Mouse (Mus musculus) common myeloid progenitor, adult 5-6 weeks (primary cell): ENCODE measurements around the gene Lrriq1. TPM values are rescaled to one million over a fixed set of nuclear protein-coding genes. Genes with fewer than 3 reads are reported as not detected.

Experiments
- ATAC-seq: replicated peaks from 2 replicates; pipeline ENCODE4 v1.8.0; 2016; ENCODE audit warnings: low read depth, mild to moderate bottlenecking, moderate TSS enrichment, inconsistent platforms; ENCODE audit not compliant: poor library complexity, severe bottlenecking
- total RNA-seq: library from RNA; stranded (forward); fragments of 200-1000, 187-1606 nt; gene quantifications from 2 replicates; pipeline ENCODE4 v1.2.3, GENCODE M21; 2017

Gene Lrriq1
- total RNA-seq, 1 experiment from 2014 or later: not detected

DNA sequence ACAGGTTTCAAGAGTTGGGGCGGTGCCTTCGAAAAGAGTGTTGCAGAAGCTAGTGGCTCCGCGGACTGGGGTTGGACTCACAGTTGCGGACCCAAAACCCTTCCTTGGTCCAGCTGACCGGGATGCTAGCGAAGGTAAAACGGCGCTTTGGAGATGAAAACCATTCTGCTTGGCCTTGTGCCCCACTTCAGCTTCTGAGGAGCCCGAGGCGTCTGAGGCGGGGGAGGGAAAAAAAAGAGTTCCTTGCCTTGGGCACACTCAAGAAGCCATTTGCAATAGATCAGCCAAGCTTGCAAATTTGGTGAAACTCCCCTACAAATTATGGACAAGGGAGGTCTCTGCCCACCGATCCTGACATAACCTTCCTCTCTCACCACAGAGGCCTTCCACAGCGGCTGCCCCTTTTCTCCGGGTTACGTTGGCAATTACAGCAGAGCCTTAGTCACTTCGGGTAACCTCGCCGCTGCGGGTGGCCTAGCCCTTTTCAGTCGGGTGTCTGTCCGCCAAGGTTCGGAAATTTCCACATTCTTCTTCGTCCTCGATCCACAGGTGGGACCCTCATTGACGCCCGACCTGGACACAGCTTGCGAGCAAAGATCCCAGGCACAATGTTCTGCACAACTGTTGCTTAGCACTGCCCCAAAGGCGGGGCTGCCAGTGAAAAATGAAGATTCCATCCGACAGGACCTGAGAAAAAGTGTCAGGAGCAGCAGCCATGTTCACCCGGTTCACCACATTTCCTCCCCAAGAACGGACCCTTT is 206.2 kb downstream of the Lrriq1 start, which contains the start of gene Alx1:
Gene Alx1 (minus strand): TSS at position 486 of the 761 bp plus-strand sequence.
- no peak for ATAC-seq

DNA sequence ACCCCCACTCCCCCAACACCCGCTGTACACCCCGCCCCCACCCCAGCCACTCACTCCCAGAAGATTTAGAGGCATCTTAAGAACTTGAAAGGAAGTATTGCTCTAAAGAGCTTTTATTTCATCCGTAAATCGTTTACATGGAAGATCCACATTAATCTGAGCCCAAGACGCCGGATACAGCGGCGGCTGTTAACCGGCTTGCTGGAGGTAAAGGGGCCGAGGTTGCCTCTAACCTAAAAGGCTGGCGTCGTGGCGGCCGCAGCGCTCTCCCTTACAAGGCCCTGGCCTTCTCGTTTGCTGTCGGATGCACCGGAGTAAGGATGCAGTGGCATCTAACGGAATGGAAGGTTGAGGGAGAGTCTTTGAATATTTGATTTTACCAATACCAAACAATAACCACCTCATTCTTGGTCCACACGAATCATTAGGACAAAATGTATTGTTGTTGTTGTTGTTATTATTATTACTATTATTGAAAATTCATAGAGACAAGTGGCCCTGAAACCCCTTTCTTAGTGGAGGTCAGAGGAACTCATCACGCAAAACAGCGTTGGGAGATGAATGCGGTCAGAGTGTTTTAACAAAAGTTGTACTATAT is 206.9 kb downstream of the Lrriq1 start:
- no peak for ATAC-seq

DNA sequence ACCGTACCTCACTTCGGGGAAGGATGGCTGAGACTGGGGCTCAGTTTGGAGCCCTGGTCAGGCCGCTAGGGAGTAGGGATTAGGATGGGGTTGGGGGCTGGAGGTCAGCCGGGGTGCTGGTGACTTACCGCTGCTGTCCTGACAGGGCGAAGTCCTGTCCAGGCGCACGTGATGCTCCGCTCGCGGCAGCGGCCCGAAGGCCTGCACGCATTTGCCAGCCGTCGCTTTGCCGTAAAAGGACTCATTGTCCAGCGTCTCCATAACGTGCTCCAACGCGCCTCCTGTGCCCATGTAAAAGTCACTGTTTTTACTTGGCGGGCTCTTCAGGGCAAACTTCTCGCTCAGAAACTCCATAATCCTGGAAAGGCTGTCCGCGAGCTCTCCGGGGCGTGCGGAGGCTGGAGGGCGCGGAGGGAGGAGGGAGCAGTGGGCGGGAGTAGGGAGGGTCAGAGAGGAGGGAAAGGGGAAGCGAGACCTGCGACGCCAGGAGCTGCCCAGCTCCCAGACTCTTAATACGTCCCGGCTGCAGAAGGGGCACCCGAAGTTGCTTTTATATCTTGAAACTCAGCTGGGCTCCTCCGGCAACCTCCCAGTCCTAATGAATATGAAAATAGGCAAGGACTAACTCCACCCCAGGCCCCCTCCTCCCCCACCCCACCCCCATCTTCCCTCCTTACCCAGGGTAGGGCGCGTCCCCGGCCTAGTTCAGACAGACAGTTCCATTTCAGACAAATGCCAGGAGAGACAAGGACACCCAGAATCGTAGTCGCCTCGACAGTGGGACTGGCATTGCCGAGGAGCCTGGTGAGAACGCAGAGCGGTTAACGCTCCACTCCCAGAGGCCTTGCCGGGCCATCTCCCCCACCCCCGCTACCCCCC is 207.6 kb downstream of the Lrriq1 start:
- ATAC-seq: peak; percentile 83

DNA sequence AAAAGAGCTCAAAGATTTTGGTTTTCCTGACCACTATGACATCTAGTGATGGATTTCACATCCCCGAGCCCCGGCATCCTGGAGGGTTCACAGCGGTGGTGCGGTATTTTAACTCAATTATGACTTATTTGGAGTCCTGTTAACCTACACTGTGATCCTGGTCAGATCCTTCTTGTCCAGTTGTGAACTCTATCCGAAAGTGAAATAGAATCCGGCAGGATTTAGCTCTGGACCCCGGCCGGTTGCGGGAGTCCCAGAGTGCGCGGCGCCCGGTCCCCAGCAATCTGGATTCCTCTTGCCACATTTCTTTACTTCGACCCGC is 208.2 kb downstream of the Lrriq1 start:
- ATAC-seq: no peak; the same call in 1 of the 2 replicates

DNA sequence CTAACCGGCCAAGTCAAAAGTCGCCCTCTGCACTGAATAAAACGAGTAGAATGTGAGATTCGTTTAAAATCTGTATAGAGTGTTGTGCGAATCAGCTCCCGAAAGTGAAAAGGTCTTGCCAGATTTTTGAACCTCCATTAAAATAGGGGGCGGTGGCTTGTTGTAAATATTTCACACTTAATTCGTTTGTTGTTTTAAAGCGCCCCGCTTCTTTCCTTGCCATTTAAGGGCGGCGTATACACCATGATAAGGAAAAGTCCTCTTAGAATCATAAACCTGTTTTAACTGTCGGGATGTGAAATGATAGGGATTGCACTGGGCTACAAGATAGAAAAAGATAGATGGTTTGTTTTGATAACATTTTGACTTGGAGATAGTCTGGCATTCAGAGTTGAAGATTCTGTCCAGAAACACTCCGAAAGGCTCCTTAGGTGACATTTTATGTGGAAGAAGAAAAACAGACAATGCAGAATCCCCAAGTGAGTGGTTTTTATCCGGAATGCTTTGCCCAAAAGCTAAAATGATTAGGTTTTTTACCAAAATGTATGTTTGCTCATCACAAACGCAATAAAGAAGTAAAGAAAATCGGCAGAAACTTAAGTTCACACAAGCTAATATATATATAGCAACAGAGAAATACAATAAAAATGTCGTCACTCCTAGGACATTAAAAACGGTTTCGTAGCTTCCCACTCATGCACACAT is 208.7 kb downstream of the Lrriq1 start:
- ATAC-seq: no peak

DNA sequence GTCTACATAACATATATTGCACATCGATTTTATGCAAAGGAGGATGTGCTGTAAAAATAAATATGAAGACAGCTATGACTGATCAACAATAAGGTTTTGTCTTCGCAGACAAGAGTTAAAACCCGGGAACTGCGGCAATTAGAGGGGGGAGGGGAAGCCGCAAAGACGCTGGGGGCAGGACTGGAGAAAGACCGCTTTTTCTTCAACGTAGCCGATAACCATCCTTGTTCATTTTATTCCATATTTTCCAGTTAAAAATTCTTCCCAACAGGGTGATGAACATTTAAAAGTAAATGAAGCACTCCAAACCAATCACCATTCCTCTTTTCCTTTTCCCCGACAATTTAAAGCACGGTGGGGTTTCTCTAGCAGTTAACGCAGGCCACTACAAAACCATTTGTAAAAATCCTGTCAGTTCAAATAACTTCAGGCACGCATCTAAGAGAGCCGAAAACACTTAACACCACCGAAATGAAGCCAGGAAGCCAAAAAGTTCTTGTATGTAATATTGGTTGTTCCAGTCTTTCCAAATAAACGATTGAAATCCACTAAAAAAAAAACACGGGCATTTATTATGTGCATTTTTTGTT is 209.4 kb downstream of the Lrriq1 start:
- no peak for ATAC-seq

DNA sequence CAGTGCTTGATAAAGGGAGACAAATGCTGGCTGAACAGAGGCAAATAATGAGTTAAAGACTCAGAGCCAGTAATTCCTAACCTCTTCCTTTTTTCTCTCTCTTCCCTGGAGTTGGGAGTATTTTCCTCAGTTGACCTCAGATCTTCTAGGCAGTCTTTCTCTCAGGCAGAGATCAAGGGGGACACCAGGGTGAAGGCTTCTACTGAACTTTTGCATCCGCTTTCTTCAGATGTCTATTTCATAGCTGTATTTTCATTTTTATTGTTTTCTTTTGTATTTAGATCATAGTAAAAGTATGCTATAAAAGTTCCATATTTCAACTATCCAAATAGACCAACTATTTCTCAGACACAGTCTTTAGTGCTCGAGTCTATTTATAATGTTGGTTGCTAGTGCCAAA is 233.6 kb downstream of the Lrriq1 start:
- no peak for ATAC-seq

DNA sequence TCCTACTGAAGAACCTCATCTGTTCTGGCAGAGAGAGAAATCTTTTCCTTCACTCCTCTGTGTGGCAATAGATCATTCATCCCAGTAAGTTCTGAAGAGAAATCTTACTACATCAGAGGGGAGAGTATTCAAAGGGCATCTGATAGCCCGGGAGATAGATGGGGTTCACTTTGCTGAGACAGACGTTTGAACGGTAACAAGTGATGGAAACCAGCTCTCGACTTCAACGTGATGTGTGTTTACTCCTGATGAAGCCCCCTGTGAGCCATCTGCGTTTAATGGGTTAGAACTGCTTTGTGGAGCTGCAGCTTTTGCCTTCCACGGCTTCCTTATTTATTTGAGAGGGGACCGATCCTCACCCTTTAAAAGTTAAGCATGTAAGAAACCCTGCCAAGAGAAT is 235.2 kb downstream of the Lrriq1 start:
- ATAC-seq: no peak

DNA sequence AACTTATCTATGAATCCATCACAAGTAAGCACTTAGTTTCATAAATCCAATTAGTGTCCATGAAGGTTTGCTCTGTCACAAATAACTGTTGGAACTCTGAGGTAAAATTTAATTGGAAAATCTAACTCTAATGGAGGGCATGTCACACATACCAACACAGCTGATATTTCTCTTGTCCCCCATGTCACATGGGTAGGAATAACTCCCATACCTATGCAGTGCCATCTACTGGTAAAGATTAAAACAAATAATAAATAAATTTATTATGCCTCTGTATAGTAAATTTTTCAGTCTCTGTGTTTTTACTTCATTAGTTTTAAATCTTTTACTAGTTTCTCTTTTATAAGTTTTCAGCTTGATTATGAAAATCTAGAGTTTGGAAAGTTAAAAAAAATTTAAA is 236.5 kb downstream of the Lrriq1 start:
- ATAC-seq: no peak; the same call in 1 of the 2 replicates

Other genes with a start within 250 kb of the Lrriq1 start
- not detected in 2 replicates for gene Alx1, start 206.1 kb downstream of the Lrriq1 start, total RNA-seq
- 2.0 TPM in 2 replicates for gene Slc6a15, start 131.5 kb upstream of the Lrriq1 start, total RNA-seq